ENCODE assay signal across 8 mouse cellular contexts in the genomic region with DNA sequence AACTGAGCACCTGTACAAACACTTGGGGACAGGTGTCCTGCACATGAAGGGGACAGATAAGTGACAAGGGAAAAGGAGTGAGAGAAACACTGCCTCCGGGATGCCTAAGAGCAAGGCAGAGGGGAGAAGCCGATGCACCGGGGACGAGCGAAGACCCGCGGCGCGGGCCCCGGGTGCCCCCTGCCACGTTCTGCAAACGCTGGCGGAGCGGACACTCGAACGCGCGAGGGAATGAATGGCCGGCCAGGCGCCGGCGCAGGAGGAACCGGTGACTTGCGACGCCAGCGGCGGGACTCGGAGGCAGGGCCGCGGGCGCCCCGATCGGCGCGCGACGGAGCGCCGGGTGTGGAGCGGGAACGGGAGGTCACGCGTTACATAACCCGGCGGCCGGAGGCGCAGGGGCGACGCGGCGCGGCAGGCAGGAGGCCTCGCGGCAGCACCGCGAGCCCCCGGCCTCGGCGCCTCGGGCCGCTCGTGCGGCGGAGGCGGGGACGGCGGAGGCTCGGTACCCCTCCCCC. TPM values are rescaled to one million over a fixed set of nuclear protein-coding genes. Genes with fewer than 3 reads are reported as not detected.
A peak's percentile ranks its signal among the peaks of the same experiment; 100 is the strongest.
DNase-seq lines count a peak whose midpoint lies in the region; ATAC-seq lines count a peak whose summit lies in the region.

No protein-coding gene starts in this region.

- ATAC-seq in embryonic facial prominence, embryonic 12.5 days (ENCODE audit: insufficient number of reproducible peaks, insufficient read depth, low FRiP score, low TSS enrichment), result peak; percentile 41
- ATAC-seq in kidney, embryonic 14.5 days (ENCODE audit: low FRiP score, low TSS enrichment), result no peak
- ATAC-seq in liver, embryonic 11.5 days (replicated peaks; ENCODE audit: low FRiP score), result peak; percentile 15

- H3K27ac ChIP-seq in embryonic facial prominence, embryonic 12.5 days, result peak overlapping the region; percentile 91
- peak overlapping the region; percentile 86 for H3K27ac ChIP-seq in kidney, embryonic 14.5 days (ENCODE audit: low read depth, low read length)
- peak overlapping the region; percentile 91 for H3K27ac ChIP-seq in liver, embryonic 11.5 days (ENCODE audit: low read depth, low read length)

- H3K4me3 ChIP-seq in embryonic facial prominence, embryonic 12.5 days, result peak overlapping the region; percentile 79
- H3K4me3 ChIP-seq in kidney, embryonic 14.5 days (ENCODE audit: low read length), result peak overlapping the region; percentile 87
- peak overlapping the region; percentile 91 for H3K4me3 ChIP-seq in liver, embryonic 11.5 days (ENCODE audit: low read depth, low read length)

- no peaks in the 10 kb centered on the region for H3K27me3 ChIP-seq in embryonic facial prominence, embryonic 12.5 days
- H3K27me3 ChIP-seq in kidney, embryonic 14.5 days (ENCODE audit: control insufficient read depth, insufficient read depth, low read length), result no peaks in the 10 kb centered on the region
- no peaks in the 10 kb centered on the region for H3K27me3 ChIP-seq in liver, embryonic 11.5 days (replicated peaks; ENCODE audit: control insufficient read depth, insufficient read depth, low read length)
- no peaks in the 10 kb centered on the region for H3K27me3 ChIP-seq in splenic B cell, adult 2 months (ENCODE audit: control insufficient read depth, insufficient read depth, low read length, poor library complexity, severe bottlenecking)

- peaks cover 10% of the 10 kb centered on the region for H3K4me1 ChIP-seq in embryonic facial prominence, embryonic 12.5 days
- peaks cover 20% of the 10 kb centered on the region for H3K4me1 ChIP-seq in kidney, embryonic 14.5 days (ENCODE audit: control insufficient read depth, insufficient read depth, low read length)
- peaks cover 23% of the 10 kb centered on the region for H3K4me1 ChIP-seq in liver, embryonic 11.5 days (replicated peaks; ENCODE audit: control insufficient read depth, insufficient read depth, low read length)

- WGBS in embryonic facial prominence, embryonic 12.5 days, result under 1% methylated on average over 65 of the region's 68 CpGs
- WGBS in kidney, embryonic 14.5 days, result 0% methylated on average over 43 of the region's 68 CpGs
- WGBS in liver, embryonic 11.5 days, result under 1% methylated on average over 48 of the region's 68 CpGs

- DNase-seq in 3T3-L1 (ENCODE audit: low read depth, low spot score), result peak; percentile 30
- peak; percentile 70 for DNase-seq in adrenal gland, postnatal 10 days
- DNase-seq in heart, adult 8-10 months (ENCODE audit: low spot score), result peak; percentile 12
- DNase-seq in liver, embryonic 11.5 days (ENCODE audit: low spot score), result peak; percentile 46
- DNase-seq in natural killer cell, adult 2 months (ENCODE audit: low spot score in 2 of 2), result peak; percentile 22 to 29
- peak; percentile 61 for DNase-seq in splenic B cell, adult 2 months (ENCODE audit: low read depth, low spot score)

- peak overlapping the region; percentile 86 for H3K4me2 ChIP-seq in embryonic facial prominence, embryonic 12.5 days (replicated peaks)
- H3K4me2 ChIP-seq in kidney, embryonic 14.5 days (replicated peaks; ENCODE audit: low read depth, low read length), result peak overlapping the region; percentile 85
- H3K4me2 ChIP-seq in liver, embryonic 11.5 days, result peak overlapping the region; percentile 68

- H3K9ac ChIP-seq in embryonic facial prominence, embryonic 12.5 days, result peak overlapping the region; percentile 94
- H3K9ac ChIP-seq in kidney, embryonic 14.5 days (ENCODE audit: low read depth, low read length), result peak overlapping the region; percentile 97
- peak overlapping the region; percentile 92 for H3K9ac ChIP-seq in liver, embryonic 11.5 days (ENCODE audit: low read depth, low read length)

- H3K9me3 ChIP-seq in embryonic facial prominence, embryonic 12.5 days, result no peaks in the 10 kb centered on the region
- no peaks in the 10 kb centered on the region for H3K9me3 ChIP-seq in kidney, embryonic 14.5 days (ENCODE audit: control insufficient read depth, low read length)
- no peaks in the 10 kb centered on the region for H3K9me3 ChIP-seq in liver, embryonic 11.5 days (ENCODE audit: control insufficient read depth, low read length)

- no peaks in the 10 kb centered on the region for H3K36me3 ChIP-seq in embryonic facial prominence, embryonic 12.5 days
- H3K36me3 ChIP-seq in kidney, embryonic 14.5 days (ENCODE audit: control insufficient read depth, insufficient read depth, low read length), result no peaks in the 10 kb centered on the region
- no peaks in the 10 kb centered on the region for H3K36me3 ChIP-seq in liver, embryonic 11.5 days (ENCODE audit: control insufficient read depth, insufficient read depth, low read length)
- no peaks in the 10 kb centered on the region for H3K36me3 ChIP-seq in splenic B cell, adult 2 months (ENCODE audit: control insufficient read depth, insufficient read depth, low read length, poor library complexity, severe bottlenecking)

RNA-seq across cellular contexts. Expression of gene Rev1, which starts 0.6 kb away (rescaled TPM):
- total RNA-seq in adrenal gland, postnatal 10 days (2021), result 10 to 100 TPM; 25.4 to 29.8 TPM
- polyA plus RNA-seq in embryonic facial prominence, embryonic 12.5 days (2016; fragmentation: Nextera tagmentation; extraction: Ambion mirVana), result 48.6 and 49.5 TPM in 2 replicates
- total RNA-seq in heart, adult 8-10 months (2022), result 10 to 100 TPM; 14.0 to 18.1 (median 16.8) TPM
- 28.5 and 35.5 TPM in 2 replicates for polyA plus RNA-seq in kidney, embryonic 14.5 days (2014; fragmentation: Nextera tagmentation; extraction: Ambion mirVana)
- 31.2 and 32.2 TPM in 2 replicates for polyA plus RNA-seq in liver, embryonic 11.5 days (2014; fragmentation: Nextera tagmentation; extraction: Ambion mirVana)

Comparison
In these comparisons a context has a peak if more than half of its experiments do, and no peak if none do; other contexts are left out.
1. DNase-seq: peak in every context shown above with its lines; median percentile 70 in adrenal gland, postnatal 10 days; 61 in splenic B cell, adult 2 months; 46 in liver, embryonic 11.5 days; 30 in 3T3-L1; 26 in natural killer cell, adult 2 months; 12 in heart, adult 8-10 months.